Comparison of ENCODE assay signal across 8 mouse cellular contexts in genomic region chr12:3236831-3237681, GRCm38 (mm10).
DNase-seq lines count a peak whose midpoint lies in the region; ATAC-seq lines count a peak whose summit lies in the region.

No protein-coding gene starts in this region.

- H3K36me3 ChIP-seq in neural tube, embryonic 13.5 days = peaks cover 36% of the 10 kb centered on the region
- peaks cover 13% of the 10 kb centered on the region for H3K36me3 ChIP-seq in embryonic facial prominence, embryonic 11.5 days (replicated peaks; ENCODE audit: control insufficient read depth, insufficient read depth, low read depth, low read length)

- H3K27me3 ChIP-seq in neural tube, embryonic 13.5 days = no peaks in the 10 kb centered on the region
- no peaks in the 10 kb centered on the region for H3K27me3 ChIP-seq in embryonic facial prominence, embryonic 11.5 days (ENCODE audit: control insufficient read depth, insufficient read depth, low read length)

- no peaks in the 10 kb centered on the region for H3K9me3 ChIP-seq in neural tube, embryonic 13.5 days
- no peaks in the 10 kb centered on the region; the same call in 1 of the 2 replicates for H3K9me3 ChIP-seq in embryonic facial prominence, embryonic 11.5 days (replicated peaks; ENCODE audit: control insufficient read depth, low read length)

- peak; percentile 43 to 71 for DNase-seq in frontal cortex, postnatal 14 days (ENCODE audit: low spot score in 2 of 2)
- no peak for DNase-seq in neural tube, embryonic 10.5 days (ENCODE audit: extremely low spot score, low spot score)
- DNase-seq in embryonic facial prominence, embryonic 11.5 days (ENCODE audit: low spot score) = peak; percentile 6
- no peak for DNase-seq in left cerebral cortex, postnatal 25 days (ENCODE audit: low spot score in 2 of 2)
- DNase-seq in gastrocnemius, postnatal 25 days = no peak

- 97% methylated on average over 12 of the region's 12 CpGs for WGBS in neural tube, embryonic 13.5 days
- WGBS in embryonic facial prominence, embryonic 11.5 days = 92% methylated on average over 11 of the region's 12 CpGs

- peaks cover 7% of the 10 kb centered on the region; the same call in 1 of the 2 replicates for H3K4me1 ChIP-seq in neural tube, embryonic 13.5 days (replicated peaks)
- no peaks in the 10 kb centered on the region for H3K4me1 ChIP-seq in embryonic facial prominence, embryonic 11.5 days (ENCODE audit: control insufficient read depth, insufficient read depth, low read length)

- no peak overlapping the region for H3K27ac ChIP-seq in neural tube, embryonic 13.5 days (replicated peaks)
- no peak overlapping the region for H3K27ac ChIP-seq in embryonic facial prominence, embryonic 11.5 days (replicated peaks; ENCODE audit: low read depth, low read length)

- intact Hi-C loops in left cerebral cortex, postnatal 25 days (cut with DNase I) = no loop called here

- H3K4me2 ChIP-seq in neural tube, embryonic 13.5 days = 0 out of 2 replicates have a peak overlapping the region, but pooled peaks have one; percentile 56
- H3K4me2 ChIP-seq in embryonic facial prominence, embryonic 11.5 days (ENCODE audit: low read depth, low read length) = no peak overlapping the region

- H3K9ac ChIP-seq in neural tube, embryonic 13.5 days = no peak overlapping the region
- no peak overlapping the region for H3K9ac ChIP-seq in embryonic facial prominence, embryonic 11.5 days (replicated peaks; ENCODE audit: low read length)

- no peak overlapping the region for H3K4me3 ChIP-seq in neural tube, embryonic 13.5 days
- no peak overlapping the region for H3K4me3 ChIP-seq in embryonic facial prominence, embryonic 11.5 days (ENCODE audit: low read depth, low read length)

- no peak for ATAC-seq in frontal cortex, adult (ENCODE audit: low TSS enrichment)
- no peak for ATAC-seq in neural tube, embryonic 13.5 days (ENCODE audit: low read depth)
- ATAC-seq in embryonic facial prominence, embryonic 11.5 days (replicated peaks; ENCODE audit: insufficient number of reproducible peaks, low FRiP score, low TSS enrichment, low read depth) = no peak
- 0 out of 2 replicates have a peak, but pooled peaks have one; percentile 5 for ATAC-seq in megakaryocyte progenitor cell, adult 5-6 weeks (replicated peaks; ENCODE audit: poor library complexity)

Comparison
In these comparisons a context has a peak if more than half of its experiments do, and no peak if none do; other contexts are left out.
1. DNase-seq: peak in frontal cortex, postnatal 14 days (2 of 2) and embryonic facial prominence, embryonic 11.5 days (single experiment); none in neural tube, embryonic 10.5 days (single experiment), left cerebral cortex, postnatal 25 days (0 of 2) and gastrocnemius, postnatal 25 days (single experiment).